Mouse (Mus musculus): ENCODE data around the gene Dpp6. TPM values are rescaled to one million over a fixed set of nuclear protein-coding genes. Genes with fewer than 3 reads are reported as not detected.

Dpp6 gene
- polyA plus RNA-seq, 1 experiment from 2014 or later, result 0.86 TPM

DNA sequence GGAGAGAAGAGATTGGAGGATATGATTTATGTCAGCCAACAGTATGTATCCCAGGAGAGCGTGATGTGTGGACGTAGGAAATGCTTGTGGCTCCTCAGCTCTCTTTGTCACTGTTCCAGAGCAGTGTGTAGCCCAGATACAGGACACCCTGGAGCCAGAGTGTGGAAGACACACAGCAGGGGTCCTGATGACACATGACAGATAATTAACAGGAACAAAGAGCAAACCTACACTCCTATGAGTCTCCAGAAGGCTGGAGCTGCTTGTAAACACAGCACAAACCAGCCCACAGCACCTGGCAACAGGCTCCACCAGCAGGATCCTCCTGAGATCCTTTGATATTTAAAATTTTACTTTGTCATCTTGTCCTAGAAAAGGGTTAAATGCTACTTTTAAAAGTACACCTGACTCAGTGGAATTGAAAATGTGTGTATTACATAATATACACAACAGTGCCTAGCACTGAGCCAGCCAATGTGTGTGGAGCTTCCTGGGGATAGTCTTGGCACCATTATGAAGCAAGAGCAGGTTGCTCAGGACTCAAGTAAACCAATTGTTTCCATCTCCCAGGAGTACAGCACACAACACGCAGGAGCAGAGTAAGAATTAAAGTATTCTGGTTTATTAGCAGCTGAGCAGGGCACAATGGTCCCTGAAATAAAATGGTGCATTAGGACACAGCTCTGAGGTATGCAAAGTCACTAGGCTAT is 115.6 kb downstream of the Dpp6 start:
- H3K36me3 ChIP-seq (ENCODE audit: control insufficient read depth, insufficient read depth, low read length), result no peaks in the 10 kb centered on the region
- H3K27me3 ChIP-seq (ENCODE audit: control insufficient read depth, insufficient read depth, low read length), result no peaks in the 10 kb centered on the region
- no peak for ATAC-seq (replicated peaks; ENCODE audit: insufficient number of reproducible peaks, low FRiP score, low TSS enrichment)
- 37% methylated on average over 3 of the region's 3 CpGs for WGBS (ENCODE audit: insufficient replicate concordance)
- H3K9ac ChIP-seq (ENCODE audit: low read depth, low read length), result no peak overlapping the region
- no peaks in the 10 kb centered on the region for H3K4me1 ChIP-seq (ENCODE audit: control insufficient read depth, insufficient read depth, low read length)
- H3K4me3 ChIP-seq (ENCODE audit: low read depth, low read length), result no peak overlapping the region
- no peak overlapping the region for H3K27ac ChIP-seq (ENCODE audit: low read depth, low read length)
- no peaks in the 10 kb centered on the region for H3K9me3 ChIP-seq (replicated peaks; ENCODE audit: control insufficient read depth, low read length)
- no peak overlapping the region for H3K4me2 ChIP-seq

DNA sequence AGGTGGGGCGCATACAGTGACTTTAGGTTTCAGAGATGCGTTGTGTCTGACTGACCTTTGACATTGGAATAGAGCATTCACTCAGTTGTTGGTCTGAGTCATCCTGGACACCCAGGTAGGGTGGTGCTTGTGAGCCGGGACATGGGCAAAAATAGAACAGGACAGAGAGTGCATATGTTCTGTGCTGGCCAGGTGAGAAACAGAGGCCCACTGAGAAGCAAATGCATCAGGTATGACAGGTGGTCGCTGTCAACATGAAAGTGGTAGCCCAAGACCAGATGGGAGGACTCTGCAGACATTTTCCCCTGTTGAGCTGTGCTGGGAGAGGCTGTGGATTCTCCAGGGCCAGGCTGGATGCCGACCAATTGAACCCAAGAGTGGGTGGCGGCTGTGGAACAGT is 117.9 kb downstream of the Dpp6 start:
- Histone ChIP-seq H3K4me1 (ENCODE audit: control insufficient read depth, insufficient read depth, low read length) (no peaks in the 10 kb centered on the region), H3K4me2 (no peak overlapping the region), H3K36me3 (ENCODE audit: control insufficient read depth, insufficient read depth, low read length) (no peaks in the 10 kb centered on the region), H3K27ac (ENCODE audit: low read depth, low read length) (no peak overlapping the region), H3K9me3 (replicated peaks; ENCODE audit: control insufficient read depth, low read length) (no peaks in the 10 kb centered on the region), H3K9ac (ENCODE audit: low read depth, low read length) (no peak overlapping the region), H3K4me3 (ENCODE audit: low read depth, low read length) (no peak overlapping the region), H3K27me3 (ENCODE audit: control insufficient read depth, insufficient read depth, low read length) (no peaks in the 10 kb centered on the region)
- no peak for ATAC-seq (replicated peaks; ENCODE audit: insufficient number of reproducible peaks, low FRiP score, low TSS enrichment)
- WGBS (ENCODE audit: insufficient replicate concordance), result 72% methylated on average over 6 of the region's 6 CpGs

DNA sequence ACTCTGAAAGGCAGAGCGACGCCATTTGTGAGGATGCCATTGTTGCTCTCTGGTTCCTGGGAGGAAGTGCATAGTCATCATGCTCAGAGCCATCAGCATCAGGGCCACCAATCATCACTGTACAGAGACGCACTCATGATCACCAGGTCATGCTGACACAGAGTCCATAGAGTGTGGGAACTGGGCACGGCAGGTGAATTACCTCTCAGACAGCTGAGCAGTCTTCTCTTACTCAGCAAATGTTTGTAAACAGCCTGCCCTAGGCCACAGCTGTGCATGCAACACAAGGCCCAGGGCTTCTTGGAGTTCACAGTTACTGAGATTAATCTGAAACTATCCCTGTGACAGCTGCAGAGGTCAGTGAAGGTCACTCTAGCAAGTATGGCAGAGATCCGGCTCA is 124.5 kb downstream of the Dpp6 start:
- no peaks in the 10 kb centered on the region for H3K9me3 ChIP-seq (replicated peaks; ENCODE audit: control insufficient read depth, low read length)
- no peak overlapping the region for H3K27ac ChIP-seq (ENCODE audit: low read depth, low read length)
- H3K9ac ChIP-seq (ENCODE audit: low read depth, low read length), result no peak overlapping the region
- no peaks in the 10 kb centered on the region for H3K27me3 ChIP-seq (ENCODE audit: control insufficient read depth, insufficient read depth, low read length)
- H3K4me1 ChIP-seq (ENCODE audit: control insufficient read depth, insufficient read depth, low read length), result no peaks in the 10 kb centered on the region
- no peak overlapping the region for H3K4me2 ChIP-seq
- 79% methylated on average over 5 of the region's 5 CpGs for WGBS (ENCODE audit: insufficient replicate concordance)
- H3K36me3 ChIP-seq (ENCODE audit: control insufficient read depth, insufficient read depth, low read length), result no peaks in the 10 kb centered on the region
- no peak overlapping the region for H3K4me3 ChIP-seq (ENCODE audit: low read depth, low read length)
- no peak for ATAC-seq (replicated peaks; ENCODE audit: insufficient number of reproducible peaks, low FRiP score, low TSS enrichment)

DNA sequence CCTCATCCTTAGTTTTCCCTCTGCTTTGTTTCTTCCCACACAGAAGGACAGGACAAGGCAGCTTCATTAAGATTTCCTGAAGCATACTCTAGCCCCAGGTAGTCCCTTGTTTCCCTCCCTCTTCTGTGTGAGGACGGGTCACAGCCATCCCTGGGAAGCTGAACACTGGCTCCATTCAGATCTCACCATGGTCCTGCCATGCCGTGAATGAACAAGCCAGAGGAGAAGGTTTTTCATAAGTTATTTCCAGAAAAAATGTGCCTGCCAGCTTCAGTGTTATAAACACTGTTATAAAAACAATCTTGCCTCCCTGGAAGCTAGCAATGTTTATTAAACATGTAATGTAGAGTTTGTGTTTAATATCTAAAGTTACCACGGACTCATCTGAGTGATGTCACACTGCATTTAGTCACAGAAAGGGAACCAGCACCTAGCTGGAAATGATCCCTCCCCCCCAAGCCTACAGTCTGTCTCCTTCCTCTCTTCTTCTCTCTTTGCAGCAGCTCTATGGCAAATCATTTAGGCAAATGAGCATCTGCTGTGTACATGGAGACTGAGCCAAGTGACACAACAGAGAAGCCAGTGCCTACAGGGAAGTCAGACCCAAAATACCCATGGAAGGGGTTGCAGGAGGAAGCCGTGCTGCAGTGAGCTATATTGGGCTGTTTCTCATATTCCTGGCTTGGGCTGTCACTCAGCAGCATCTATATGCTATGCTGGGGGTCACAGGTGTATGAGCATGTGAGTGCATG is 128.3 kb downstream of the Dpp6 start:
- H3K36me3 ChIP-seq (ENCODE audit: control insufficient read depth, insufficient read depth, low read length), result no peaks in the 10 kb centered on the region
- no peak for ATAC-seq (replicated peaks; ENCODE audit: insufficient number of reproducible peaks, low FRiP score, low TSS enrichment)

DNA sequence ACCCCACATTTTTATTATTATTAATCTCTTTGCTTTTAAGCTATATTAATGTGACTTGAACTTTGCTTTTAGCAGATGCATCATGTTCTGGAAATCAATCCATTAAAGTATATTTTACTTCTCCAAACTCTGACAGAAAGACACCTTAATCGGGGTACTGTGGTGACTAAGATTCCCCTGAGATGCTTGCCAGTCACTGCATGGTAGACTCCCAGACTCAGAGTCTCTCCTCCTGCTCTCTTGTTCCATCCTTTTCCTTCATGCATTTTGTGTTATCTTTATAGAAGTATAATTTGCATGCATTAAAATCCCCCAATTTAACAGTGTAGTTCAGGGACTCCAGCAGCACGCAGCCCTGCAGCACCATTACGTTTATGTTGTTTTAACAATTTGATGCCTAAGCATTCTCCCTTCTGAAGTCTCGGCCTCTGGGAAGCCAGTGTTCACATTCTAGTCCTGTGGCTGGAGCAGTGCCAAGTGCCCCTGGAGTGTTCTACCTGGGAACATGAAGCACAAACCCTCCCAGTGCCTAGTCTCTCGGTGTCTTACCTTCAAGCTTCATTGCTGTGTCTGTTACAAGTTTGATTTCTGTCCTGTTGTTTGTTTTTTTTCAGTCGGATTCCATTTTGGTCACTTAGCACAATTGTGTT is 153.1 kb downstream of the Dpp6 start:
- no peak overlapping the region for H3K4me2 ChIP-seq
- H3K9me3 ChIP-seq (replicated peaks; ENCODE audit: control insufficient read depth, low read length), result no peaks in the 10 kb centered on the region
- no peak overlapping the region for H3K9ac ChIP-seq (ENCODE audit: low read depth, low read length)
- no peaks in the 10 kb centered on the region for H3K4me1 ChIP-seq (ENCODE audit: control insufficient read depth, insufficient read depth, low read length)
- no peak for ATAC-seq (replicated peaks; ENCODE audit: insufficient number of reproducible peaks, low FRiP score, low TSS enrichment)
- no peak overlapping the region for H3K4me3 ChIP-seq (ENCODE audit: low read depth, low read length)
- 62% methylated on average over 6 of the region's 6 CpGs for WGBS (ENCODE audit: insufficient replicate concordance)
- no peaks in the 10 kb centered on the region for H3K36me3 ChIP-seq (ENCODE audit: control insufficient read depth, insufficient read depth, low read length)
- no peak overlapping the region for H3K27ac ChIP-seq (ENCODE audit: low read depth, low read length)
- H3K27me3 ChIP-seq (ENCODE audit: control insufficient read depth, insufficient read depth, low read length), result no peaks in the 10 kb centered on the region

More for the DNA sequence above, 128.3 kb downstream of the Dpp6 start:
- WGBS (ENCODE audit: insufficient replicate concordance), result 58% methylated on average over 4 of the region's 4 CpGs
- no peak overlapping the region for H3K27ac ChIP-seq (ENCODE audit: low read depth, low read length)
- no peaks in the 10 kb centered on the region for H3K9me3 ChIP-seq (replicated peaks; ENCODE audit: control insufficient read depth, low read length)
- H3K4me1 ChIP-seq (ENCODE audit: control insufficient read depth, insufficient read depth, low read length), result no peaks in the 10 kb centered on the region
- no peak overlapping the region for H3K9ac ChIP-seq (ENCODE audit: low read depth, low read length)
- H3K27me3 ChIP-seq (ENCODE audit: control insufficient read depth, insufficient read depth, low read length), result no peaks in the 10 kb centered on the region
- H3K4me3 ChIP-seq (ENCODE audit: low read depth, low read length), result no peak overlapping the region
- H3K4me2 ChIP-seq, result no peak overlapping the region

DNA sequence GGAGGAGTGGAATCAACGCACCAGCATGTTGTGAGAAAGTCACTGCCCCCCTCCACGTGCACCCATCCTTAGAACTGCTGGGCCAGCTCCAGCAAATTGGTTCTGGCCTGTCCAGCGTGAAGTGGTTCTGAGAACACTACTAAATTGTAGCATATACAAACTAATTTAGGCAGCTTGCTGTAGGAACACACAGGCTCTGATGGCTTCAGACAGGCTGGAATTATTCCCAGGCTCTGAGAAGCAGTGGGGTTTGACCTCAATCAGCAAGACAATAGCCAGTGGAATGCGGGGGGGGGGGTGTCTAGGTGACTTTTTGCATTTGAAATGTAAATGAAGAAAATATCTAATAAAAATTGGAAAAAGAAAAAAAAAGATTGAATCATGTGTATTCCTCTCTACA is 156.2 kb downstream of the Dpp6 start:
- Histone ChIP-seq H3K4me3 (ENCODE audit: low read depth, low read length) (no peak overlapping the region), H3K27ac (ENCODE audit: low read depth, low read length) (no peak overlapping the region), H3K4me1 (ENCODE audit: control insufficient read depth, insufficient read depth, low read length) (no peaks in the 10 kb centered on the region), H3K4me2 (no peak overlapping the region), H3K9me3 (replicated peaks; ENCODE audit: control insufficient read depth, low read length) (no peaks in the 10 kb centered on the region), H3K36me3 (ENCODE audit: control insufficient read depth, insufficient read depth, low read length) (no peaks in the 10 kb centered on the region), H3K27me3 (ENCODE audit: control insufficient read depth, insufficient read depth, low read length) (no peaks in the 10 kb centered on the region), H3K9ac (ENCODE audit: low read depth, low read length) (no peak overlapping the region)
- 53% methylated on average over 4 of the region's 4 CpGs for whole genome bisulfite sequencing (ENCODE audit: insufficient replicate concordance)
- no peak for ATAC-seq (replicated peaks; ENCODE audit: insufficient number of reproducible peaks, low FRiP score, low TSS enrichment)

DNA sequence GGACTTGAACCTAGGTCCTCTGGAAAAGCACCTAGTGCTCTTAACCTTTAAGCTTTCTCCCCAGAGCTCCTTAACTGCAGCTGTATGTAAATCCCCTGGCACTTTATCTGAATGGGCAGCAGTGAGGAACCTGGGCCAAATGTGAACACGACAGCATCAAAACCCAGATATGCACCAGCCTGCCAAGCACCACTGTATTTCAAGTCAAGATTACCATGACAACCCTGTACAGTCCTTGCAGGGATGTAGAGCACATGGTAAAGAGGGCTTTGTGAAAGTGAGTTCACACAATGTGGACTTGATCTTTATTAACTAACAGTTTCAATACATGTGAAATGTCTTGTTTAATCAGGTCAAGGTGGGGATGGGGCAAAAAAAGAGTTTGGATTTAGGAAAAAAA is 162.3 kb downstream of the Dpp6 start:
- Histone ChIP-seq H3K36me3 (ENCODE audit: control insufficient read depth, insufficient read depth, low read length) (no peaks in the 10 kb centered on the region), H3K4me3 (ENCODE audit: low read depth, low read length) (no peak overlapping the region), H3K9me3 (replicated peaks; ENCODE audit: control insufficient read depth, low read length) (no peaks in the 10 kb centered on the region), H3K9ac (ENCODE audit: low read depth, low read length) (no peak overlapping the region), H3K27ac (ENCODE audit: low read depth, low read length) (no peak overlapping the region), H3K4me1 (ENCODE audit: control insufficient read depth, insufficient read depth, low read length) (no peaks in the 10 kb centered on the region), H3K4me2 (no peak overlapping the region), H3K27me3 (ENCODE audit: control insufficient read depth, insufficient read depth, low read length) (no peaks in the 10 kb centered on the region)
- no peak for ATAC-seq (replicated peaks; ENCODE audit: insufficient number of reproducible peaks, low FRiP score, low TSS enrichment)
- WGBS (ENCODE audit: insufficient replicate concordance), result 45% methylated on average over 1 of the region's 1 CpGs

DNA sequence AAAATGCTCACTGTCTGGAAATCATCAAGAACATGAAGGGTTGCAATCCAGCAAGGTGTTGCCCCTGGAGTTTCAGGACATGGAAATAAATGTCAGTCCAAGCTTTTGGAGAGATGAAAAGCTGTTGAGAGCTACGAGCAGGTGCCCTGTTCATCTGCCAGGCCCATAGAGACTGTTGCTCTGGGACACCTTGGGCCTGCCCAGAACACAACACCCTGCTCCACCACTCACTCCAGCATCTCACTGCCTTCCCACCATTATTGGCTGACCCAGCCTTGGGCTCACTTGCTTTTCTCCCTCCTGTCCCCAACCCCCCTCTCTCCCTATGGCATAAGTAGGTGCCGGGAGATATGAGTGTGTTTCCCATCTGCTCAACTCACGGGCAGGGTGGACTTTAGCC is 162.8 kb downstream of the Dpp6 start:
- Histone ChIP-seq H3K4me1 (ENCODE audit: control insufficient read depth, insufficient read depth, low read length) (no peaks in the 10 kb centered on the region), H3K4me2 (no peak overlapping the region), H3K27ac (ENCODE audit: low read depth, low read length) (no peak overlapping the region), H3K27me3 (ENCODE audit: control insufficient read depth, insufficient read depth, low read length) (no peaks in the 10 kb centered on the region), H3K9ac (ENCODE audit: low read depth, low read length) (no peak overlapping the region), H3K36me3 (ENCODE audit: control insufficient read depth, insufficient read depth, low read length) (no peaks in the 10 kb centered on the region), H3K4me3 (ENCODE audit: low read depth, low read length) (no peak overlapping the region), H3K9me3 (replicated peaks; ENCODE audit: control insufficient read depth, low read length) (no peaks in the 10 kb centered on the region)
- WGBS (ENCODE audit: insufficient replicate concordance), result 63% methylated on average over 3 of the region's 3 CpGs
- no peak for ATAC-seq (replicated peaks; ENCODE audit: insufficient number of reproducible peaks, low FRiP score, low TSS enrichment)

Measured in heart, embryonic 11.5 days (tissue).